Mouse (Mus musculus): ENCODE results near the gene Chpf.

DNA sequence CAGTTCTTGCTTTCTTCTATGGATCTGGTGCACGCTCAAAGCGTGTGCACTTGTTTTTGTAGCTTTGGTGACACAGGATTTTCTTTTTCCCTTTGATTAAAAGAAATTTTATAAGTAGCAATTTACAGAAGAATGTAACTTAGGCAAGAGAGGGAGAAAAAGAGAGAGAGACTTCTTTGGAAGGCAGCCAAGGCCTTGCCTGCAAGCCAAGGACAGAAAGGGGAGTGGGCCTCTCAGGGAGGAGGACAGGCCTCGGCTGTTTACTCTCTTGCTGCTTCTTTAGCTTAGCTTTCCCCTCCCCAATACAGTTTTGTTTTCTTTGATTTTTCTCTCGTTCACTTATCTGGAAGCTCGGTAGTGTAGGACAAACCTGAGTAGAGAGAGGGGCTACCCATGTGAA lies 40.5 kb upstream of the Chpf start:
- no peak for TF ChIP-seq CTCF (IDR thresholded peaks at IDR 0.05; ENCODE audit: low read depth)
- no peak for TF ChIP-seq EP300 (optimal IDR thresholded peaks at IDR 0.05)

Data from stomach, postnatal 0 days (tissue).